Mouse (Mus musculus): ENCODE data around the gene Fgfr2.

DNA sequence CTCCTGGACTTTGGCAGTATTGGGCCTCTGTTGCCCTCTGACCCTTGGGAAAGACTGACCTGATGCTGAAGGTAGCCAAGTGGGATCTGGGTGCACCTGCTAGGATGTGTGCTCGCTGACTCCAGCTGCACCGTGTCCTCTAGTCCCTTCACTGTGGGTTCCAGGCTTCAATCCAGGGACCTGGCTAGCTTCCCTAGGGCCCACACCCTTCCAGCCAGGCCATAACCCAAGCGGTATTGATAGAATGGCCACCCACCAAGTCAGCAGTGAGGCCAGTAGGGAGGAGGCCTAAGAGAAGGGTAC is 452.3 kb downstream of the Fgfr2 start:
- TF ChIP-seq POLR2A (IDR thresholded peaks at IDR 0.05; ENCODE audit: low read depth, low read length) (no peak), CTCF (IDR thresholded peaks at IDR 0.05; ENCODE audit: extremely low read depth, insufficient read length, insufficient replicate concordance, low read depth, low read length) (no peak)

Measured in small intestine, adult 2 months (tissue).